Mouse (Mus musculus) c-Kit-negative CD71-positive TER-119-positive erythroid progenitor cells, embryonic 14.5 days (primary cell): ENCODE results near the gene Abhd14b.
"Not testable (repeated sequence)": the region's sequence is repeated elsewhere in the genome, so short reads cannot be mapped to it uniquely, and the experiment has no call there.

Experiments used
- DNase-seq: peaks from one replicate; pipeline ENCODE4 v3.0.0-alpha.2; 2013; ENCODE audit warnings: low read depth, low spot score

Gene Abhd14b

GRCm38 (mm10) chr9:106476002-106476923 is 29.0 kb downstream of the Abhd14b start:
- no peak for DNase-seq

GRCm38 (mm10) chr9:106476924-106477484 is 29.7 kb downstream of the Abhd14b start, which contains the start of gene Parp3:
TSS of gene Parp3 (minus strand) at chr9:106476949.
- peak; percentile 98 for DNase-seq

GRCm38 (mm10) chr9:106477649-106478048 is 30.4 kb downstream of the Abhd14b start:
- no peak for DNase-seq

- no peak for DNase-seq
These were observed 30.8 kb downstream of the Abhd14b start for GRCm38 (mm10) chr9:106478101-106478500.

GRCm38 (mm10) chr9:106480541-106480940 is 33.3 kb downstream of the Abhd14b start:
- DNase-seq = no peak

- no peak for DNase-seq
These were observed 33.8 kb downstream of the Abhd14b start for GRCm38 (mm10) chr9:106481075-106481474.

GRCm38 (mm10) chr9:106481676-106482075 is 34.4 kb downstream of the Abhd14b start:
- DNase-seq = no peak

GRCm38 (mm10) chr9:106482578-106483115 is 35.4 kb downstream of the Abhd14b start:
- DNase-seq = no peak

GRCm38 (mm10) chr9:106483136-106483535 is 35.9 kb downstream of the Abhd14b start:
- no peak for DNase-seq

GRCm38 (mm10) chr9:106483606-106484005 is 36.3 kb downstream of the Abhd14b start:
- no peak for DNase-seq

GRCm38 (mm10) chr9:106485076-106485475 is 37.8 kb downstream of the Abhd14b start:
- no peak for DNase-seq

- DNase-seq = not testable (repeated sequence)
These were observed 40.3 kb downstream of the Abhd14b start for GRCm38 (mm10) chr9:106487602-106488001.

GRCm38 (mm10) chr9:106499667-106500066 is 52.4 kb downstream of the Abhd14b start, which contains the start of gene Iqcf1:
TSS of gene Iqcf1 (plus strand) at chr9:106499967.
- DNase-seq = no peak

GRCm38 (mm10) chr9:106501846-106502245 is 54.6 kb downstream of the Abhd14b start:
- no peak for DNase-seq
